Mouse (Mus musculus): Measurements from ENCODE around the gene Ager.

The Ager gene

DNA sequence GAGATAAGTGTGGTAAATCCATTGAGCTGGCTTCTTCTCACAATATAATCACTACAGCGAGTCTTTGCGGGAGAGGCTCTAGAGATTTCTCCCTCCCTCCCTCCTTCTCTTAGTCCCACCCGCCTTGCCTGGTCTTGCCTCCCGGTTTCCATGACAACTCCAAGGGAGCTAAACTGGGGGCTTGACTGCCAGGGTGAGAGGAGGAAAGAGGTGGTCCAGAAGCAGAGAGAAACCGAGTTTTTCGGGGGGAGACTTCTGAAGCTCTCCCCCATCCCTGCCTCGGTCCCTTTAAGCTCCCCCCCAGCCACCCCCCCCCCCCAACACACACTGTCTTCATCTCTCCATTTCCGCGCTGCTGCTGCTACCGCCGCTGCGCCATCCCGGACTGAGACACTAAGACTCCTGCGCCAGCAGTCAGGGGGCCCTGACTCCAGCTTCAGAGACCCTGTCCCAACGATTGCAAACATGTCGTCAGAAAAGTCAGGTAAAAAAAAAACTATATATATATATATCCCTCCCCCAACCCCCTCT lies 31.6 kb downstream of the Ager start, which contains the start of gene Prrt1:
Gene Prrt1, plus strand, starts transcription at position 313 of the 531 bp plus-strand sequence.
- CTCF ChIA-PET: interaction anchor here in 1 of 4 experiments (1.2 kb wide), 1 partner anchor 10 kb away, joined by 6 read pairs; no protein-coding TSS in a partner anchor
- POLR2A ChIA-PET: interaction anchor here in 3 of 4 experiments (0.6 to 3.1 kb wide), 10 partner anchors 17 to 520 kb away, joined by 3 to 11 read pairs (median 3); partner anchors contain the start of gene Atf6b (in 2 of the 3)

DNA sequence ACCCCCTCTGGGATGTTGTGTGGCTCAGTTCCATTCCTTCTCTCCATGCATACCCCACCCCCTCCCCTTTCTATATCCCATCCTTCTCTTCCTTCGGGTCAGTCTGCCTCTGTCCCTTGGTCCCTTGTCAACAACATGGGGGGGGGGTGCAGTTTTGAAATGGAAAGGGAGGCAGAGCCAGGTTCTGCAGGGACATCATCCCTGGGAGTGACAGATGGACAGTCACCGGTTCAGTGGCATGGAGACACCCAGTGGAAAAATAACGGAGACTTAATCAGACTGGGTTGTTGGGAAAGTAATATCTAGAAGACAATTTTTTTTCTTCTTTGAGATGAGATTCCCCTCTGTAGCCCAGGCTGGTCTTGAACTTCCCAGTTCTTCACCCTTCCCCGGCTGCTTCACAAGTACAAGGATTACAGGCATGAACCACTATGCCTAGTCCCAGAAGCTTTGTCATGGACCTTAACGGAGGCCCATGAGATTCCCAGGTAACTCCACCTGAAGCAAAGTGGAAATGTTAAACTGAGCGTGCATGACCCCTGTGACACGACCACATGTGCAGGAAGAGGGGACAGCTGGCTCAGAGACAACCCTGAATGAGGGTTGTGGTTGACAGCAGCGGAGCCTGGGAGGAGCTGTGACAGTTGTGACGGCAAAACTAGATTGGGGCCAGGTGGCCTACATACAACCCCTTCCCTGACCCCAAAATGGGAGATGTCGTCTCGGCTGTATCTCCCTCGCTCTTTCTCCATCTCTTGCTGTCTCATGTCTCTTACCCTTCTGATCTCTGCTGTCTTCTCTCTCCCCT lies 32.3 kb downstream of the Ager start:
- ChIA-PET POLR2A (interaction anchor here in 2 of 4 experiments (0.7 to 3.1 kb wide), 4 partner anchors 17 to 521 kb away, joined by 3 to 11 read pairs (median 6); partner anchors contain the start of gene Atf6b (in 1 of the 2)), CTCF (interaction anchor here in 1 of 4 experiments (1.2 kb wide), 1 partner anchor 11 kb away, joined by 6 read pairs; no protein-coding TSS in a partner anchor)

DNA sequence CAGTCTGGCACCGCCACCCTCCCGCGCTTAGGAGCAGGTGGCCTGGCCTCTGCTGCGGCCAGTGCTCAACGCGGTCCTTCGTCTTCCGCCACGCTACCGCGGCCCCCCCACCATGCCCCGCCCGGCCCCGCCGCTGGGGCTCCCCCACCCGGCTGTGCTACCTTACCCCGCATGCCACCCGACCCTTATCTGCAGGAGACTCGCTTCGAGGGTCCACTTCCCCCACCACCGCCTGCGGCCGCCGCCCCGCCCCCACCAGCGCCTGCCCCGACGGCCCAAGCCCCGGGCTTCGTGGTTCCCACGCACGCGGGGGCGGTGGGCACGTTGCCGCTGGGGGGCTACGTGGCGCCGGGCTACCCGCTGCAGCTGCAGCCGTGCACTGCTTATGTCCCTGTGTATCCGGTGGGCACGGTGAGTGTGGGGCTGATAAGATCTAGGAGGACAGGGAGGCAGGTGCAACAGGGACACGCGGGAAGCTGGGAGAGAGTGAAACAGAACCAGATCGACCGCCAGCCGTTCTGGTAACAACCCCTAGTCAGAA lies 33.2 kb downstream of the Ager start:
- ChIA-PET POLR2A (no interaction called here), CTCF (no interaction called here)

DNA sequence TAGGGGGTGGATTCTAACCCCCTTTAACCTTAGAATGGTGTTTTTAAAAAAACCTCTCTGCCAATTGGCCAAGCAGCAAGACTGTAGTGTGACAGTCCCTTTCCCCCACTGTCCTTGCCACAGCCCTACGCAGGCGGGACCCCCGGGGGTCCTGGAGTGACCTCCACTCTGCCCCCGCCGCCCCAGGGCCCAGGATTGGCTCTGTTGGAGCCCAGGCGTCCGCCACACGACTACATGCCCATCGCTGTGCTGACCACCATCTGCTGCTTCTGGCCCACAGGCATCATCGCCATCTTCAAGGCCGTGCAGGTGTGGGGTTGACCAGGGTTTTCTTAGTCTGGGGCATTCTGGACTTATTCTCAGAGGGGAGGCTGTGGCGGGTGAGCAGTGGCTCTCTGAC lies 34.0 kb downstream of the Ager start:
- CTCF ChIA-PET: interaction anchor here in 1 of 4 experiments (1.6 kb wide), 1 partner anchor 13 kb away, joined by 10 read pairs; no protein-coding TSS in a partner anchor
- POLR2A ChIA-PET: interaction anchor here in 1 of 4 experiments (1.8 kb wide), 1 partner anchor 13 kb away, joined by 18 read pairs; the partner anchor contains the start of gene Fkbpl

DNA sequence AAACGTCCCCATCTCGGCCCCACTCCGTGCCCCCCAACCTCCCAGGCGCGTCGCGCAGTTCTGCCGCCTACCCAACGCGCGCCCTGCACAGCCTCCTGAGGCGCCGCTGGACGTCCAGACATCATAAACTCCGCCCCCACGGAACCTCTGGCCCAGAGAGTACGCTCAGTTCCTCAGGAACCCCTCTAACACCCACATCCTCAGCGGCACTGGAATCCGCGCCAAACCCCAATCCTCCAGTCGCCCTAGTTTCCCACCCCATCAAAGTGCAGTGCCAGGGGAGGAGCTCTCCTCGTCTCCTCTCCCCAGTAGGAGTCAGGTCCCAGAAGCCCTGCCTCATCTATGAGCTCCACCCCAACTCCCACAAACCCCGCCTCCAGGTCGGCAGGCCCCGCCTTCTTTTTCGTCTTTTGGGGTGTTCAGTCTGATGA lies 34.6 kb downstream of the Ager start:
- ChIA-PET POLR2A (interaction anchor here (0.5 to 1.8 kb wide), 37 partner anchors 9 to 677 kb away, joined by 3 to 24 read pairs (median 4); partner anchors contain the start of genes Atf6b (in 4 of the 4), Fkbpl (in 3 of the 4), Agpat1 (in 2 of the 4) and Pbx2 (in 2 of the 4)), CTCF (interaction anchor here (0.5 to 1.6 kb wide), 14 partner anchors 9 to 313 kb away, joined by 3 to 12 read pairs (median 5); partner anchors contain the start of genes Atf6b (in 1 of the 4), Fkbpl (in 1 of the 4) and Pbx2 (in 1 of the 4))

DNA sequence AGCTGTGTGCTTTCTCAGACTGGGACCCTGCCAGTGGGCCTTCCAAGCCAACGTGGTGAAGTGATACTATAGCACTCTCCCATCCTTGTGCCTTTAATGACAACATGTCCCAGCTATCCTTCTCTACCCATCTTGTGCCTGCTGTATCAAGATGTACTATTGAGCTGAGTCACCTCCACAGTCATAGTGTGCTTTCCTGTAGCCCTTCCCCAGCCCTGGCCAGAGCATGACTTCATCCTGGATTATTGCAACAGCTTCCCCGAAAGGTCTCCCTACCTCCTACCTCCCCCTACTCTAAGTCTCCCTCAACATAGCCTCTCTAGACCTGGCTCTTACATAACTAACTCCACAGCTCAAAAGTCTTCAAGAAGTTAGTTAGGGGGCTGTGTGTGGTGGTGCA lies 38.0 kb downstream of the Ager start:
- ChIA-PET POLR2A (interaction anchor here in 2 of 4 experiments (0.6 to 1.6 kb wide), 4 partner anchors 10 to 315 kb away, joined by 3 to 5 read pairs (median 4); partner anchors contain the start of gene Atf6b (in 1 of the 2)), CTCF (interaction anchor here in 2 of 4 experiments (0.8 to 1.1 kb wide), 2 partner anchors 15 to 17 kb away, joined by 3 read pairs; no protein-coding TSS in a partner anchor)

DNA sequence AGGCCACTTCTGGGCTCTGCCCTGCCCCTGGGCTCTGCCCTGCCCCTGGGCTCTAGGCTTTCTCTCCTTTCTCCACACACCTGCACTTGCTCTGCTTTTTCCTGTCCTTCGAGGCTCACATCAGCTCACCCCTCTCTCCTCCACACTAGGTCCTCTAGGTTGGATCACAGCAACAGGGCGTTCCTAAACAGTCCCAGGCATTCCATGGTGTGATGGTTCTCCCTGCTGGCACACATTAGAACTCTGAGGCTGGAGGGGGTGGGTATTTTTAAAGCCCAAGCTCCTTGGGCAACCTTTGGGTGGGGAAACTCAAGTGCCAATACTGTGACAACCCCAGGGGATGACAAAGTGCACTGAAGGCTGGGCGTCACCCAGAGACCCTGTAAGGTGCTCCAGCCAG lies 39.8 kb downstream of the Ager start:
- ChIA-PET POLR2A (interaction anchor here in 2 of 4 experiments (1.0 to 1.6 kb wide), 4 partner anchors 10 to 33 kb away, joined by 3 to 4 read pairs (median 4); partner anchors contain the start of genes Atf6b (in 2 of the 2) and Agpat1 (in 1 of the 2)), CTCF (interaction anchor here in 1 of 4 experiments (0.6 to 0.9 kb wide), 2 partner anchors 18 to 335 kb away, joined by 3 to 4 read pairs; partner anchors contain the start of gene Hspa1l)

DNA sequence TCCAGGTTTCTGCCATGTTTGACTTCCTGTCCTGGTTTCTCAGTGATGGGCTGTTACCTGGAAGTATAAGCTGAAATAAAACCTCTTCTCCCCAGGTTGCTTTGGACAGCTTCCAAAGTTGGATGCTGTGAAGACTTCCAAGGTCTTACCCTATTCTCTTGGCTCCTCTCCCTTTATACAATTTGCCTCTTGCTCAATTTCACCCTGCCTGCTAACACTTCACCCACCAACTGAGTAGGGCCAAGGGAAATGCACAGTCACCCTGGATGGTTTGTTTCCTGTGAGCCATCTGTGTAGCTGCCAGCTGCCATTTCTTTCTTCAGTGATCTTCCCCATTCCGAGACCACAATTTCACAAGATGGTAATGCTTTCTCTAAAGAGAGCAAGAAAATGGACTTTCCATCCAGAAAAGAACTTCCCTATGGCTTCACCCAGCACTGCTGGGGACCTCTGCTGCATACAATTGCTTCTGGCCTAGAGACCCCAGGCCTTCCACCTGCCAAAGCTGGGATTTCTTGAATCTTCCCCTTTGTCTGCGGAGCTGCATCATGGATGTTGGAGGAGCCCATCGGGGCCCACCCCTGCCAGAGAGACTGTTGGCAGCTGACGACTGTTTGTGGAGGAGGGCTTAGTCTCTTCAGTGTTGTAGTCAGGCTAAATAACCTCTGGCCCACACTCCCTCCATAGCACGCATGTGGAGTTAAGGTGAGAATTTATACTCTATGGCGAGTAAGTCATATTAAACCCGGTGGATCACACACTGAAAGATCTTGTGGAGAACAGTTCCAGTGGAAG lies 42.0 kb downstream of the Ager start:
- ChIA-PET CTCF (no interaction called here), POLR2A (interaction anchor here in 1 of 4 experiments (1.1 kb wide), 1 partner anchor 313 kb away, joined by 3 read pairs; no protein-coding TSS in a partner anchor)

DNA sequence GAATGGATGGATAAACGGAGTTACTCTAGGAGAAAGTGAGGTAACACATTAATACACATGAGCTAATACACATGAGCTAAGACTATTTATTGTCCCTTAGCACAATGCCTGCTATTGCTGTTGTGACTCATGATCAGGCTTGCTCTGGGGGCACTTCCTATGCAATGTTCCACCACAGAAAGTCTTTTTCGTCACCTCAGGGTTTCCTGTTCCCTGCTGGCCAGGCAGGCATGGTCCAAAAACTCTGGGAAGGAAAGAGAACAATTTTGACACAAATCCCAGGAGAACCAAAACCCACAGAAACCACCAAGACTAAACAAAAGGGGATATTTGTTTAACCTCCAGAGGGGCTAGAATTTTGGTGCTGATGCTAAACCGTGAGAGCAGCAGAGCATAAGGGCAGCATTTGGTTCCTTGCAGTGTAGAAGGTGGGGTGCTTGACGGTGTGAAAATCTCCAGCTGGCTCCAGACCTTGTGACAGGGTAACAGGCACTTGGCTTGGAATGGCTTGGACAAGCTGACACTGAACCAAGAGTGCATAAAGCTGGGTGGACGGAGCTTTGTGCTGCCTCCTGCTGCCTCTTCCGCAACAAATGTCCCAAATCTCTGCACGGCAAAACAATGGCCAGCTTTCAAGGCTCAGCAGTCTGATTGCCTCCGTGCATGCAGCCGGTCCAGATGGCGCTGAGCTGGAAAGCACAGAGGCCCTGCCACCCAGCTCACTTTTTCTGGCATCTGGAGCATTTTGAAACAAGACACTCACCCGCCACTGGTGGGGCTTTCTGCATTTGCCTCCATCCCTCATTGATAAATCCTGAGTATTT lies 43.3 kb downstream of the Ager start:
- CTCF ChIA-PET: interaction anchor here in 3 of 4 experiments (0.7 to 1.6 kb wide), 5 partner anchors 9 to 46 kb away, joined by 3 to 5 read pairs (median 3); no protein-coding TSS in a partner anchor

DNA sequence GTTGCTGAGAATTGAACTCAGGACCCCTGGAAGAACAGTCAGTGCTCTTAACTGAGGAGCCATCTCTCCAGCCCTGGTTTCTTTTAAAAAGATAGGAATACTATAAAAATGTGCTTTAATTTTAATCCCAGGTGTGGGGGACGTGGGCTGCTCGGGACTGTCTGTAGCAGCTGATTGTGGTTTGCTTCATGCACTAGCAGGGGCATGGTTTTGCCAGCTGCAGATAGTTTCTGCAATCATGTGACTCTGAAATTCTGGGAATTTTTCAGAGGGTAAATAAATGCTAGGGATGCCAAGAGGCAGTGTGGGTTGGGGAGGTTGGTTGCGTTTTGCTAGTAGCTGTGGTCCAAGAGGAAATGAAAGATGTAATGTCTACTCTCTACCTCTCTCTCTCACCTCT lies 44.3 kb downstream of the Ager start:
- ChIA-PET POLR2A (interaction anchor here in 1 of 4 experiments (1.5 kb wide), 1 partner anchor 8 kb away, joined by 3 read pairs; no protein-coding TSS in a partner anchor), CTCF (interaction anchor here in 2 of 4 experiments (1.3 to 1.6 kb wide), 2 partner anchors 10 to 23 kb away, joined by 4 to 5 read pairs; no protein-coding TSS in a partner anchor)

More for the DNA sequence above, 43.3 kb downstream of the Ager start:
- POLR2A ChIA-PET: interaction anchor here (0.5 to 1.5 kb wide), 6 partner anchors 8 to 421 kb away, joined by 3 to 4 read pairs (median 3); no protein-coding TSS in a partner anchor

DNA sequence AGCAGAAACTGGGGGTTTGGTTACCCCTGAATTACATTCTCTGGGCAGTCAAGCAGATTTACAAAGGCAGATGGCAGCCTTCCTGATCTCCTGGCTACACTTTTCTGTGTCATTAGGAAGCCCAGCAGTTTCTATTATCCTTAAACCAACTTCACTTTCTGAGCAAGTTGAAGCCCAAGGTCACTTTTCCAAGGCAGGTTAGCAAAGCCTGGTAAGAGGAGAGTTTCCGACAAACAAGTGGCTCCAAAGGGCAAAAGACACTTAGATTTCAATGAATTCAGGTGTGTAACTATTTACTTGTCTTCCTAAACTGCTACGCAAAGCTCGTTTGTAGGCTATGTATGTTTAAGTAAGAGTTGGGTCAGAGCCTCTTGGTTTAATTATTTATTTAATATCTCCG lies 45.7 kb downstream of the Ager start:
- ChIA-PET CTCF (interaction anchor here in 2 of 4 experiments (0.6 to 1.3 kb wide), 2 partner anchors 10 to 24 kb away, joined by 3 to 5 read pairs; no protein-coding TSS in a partner anchor), POLR2A (interaction anchor here in 2 of 4 experiments (1.1 to 2.8 kb wide), 6 partner anchors 11 to 45 kb away, joined by 3 to 19 read pairs (median 10); partner anchors contain the start of genes Ager (in 1 of the 2), Agpat1 (in 1 of the 2), Ppt2 (in 1 of the 2) and Rnf5 (in 1 of the 2))

DNA sequence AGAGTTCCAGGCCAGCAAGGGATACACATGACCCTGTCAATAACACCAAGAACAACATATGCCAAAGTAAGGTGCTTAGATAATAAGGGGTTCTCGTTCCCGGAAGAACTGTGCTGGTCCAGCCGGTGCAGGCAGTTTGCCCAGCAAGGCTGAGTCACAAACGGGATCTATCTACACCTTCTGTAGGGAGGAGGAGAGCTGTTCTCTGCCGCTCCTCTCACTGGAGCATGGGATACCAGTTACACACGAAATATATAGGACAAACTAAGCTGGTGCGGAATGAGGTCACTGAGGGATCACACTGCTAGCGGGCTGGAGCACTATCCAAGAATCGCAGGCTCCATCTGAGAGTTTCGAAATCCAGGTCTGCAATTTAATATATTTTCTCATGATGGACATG lies 46.3 kb downstream of the Ager start:
- POLR2A ChIA-PET: interaction anchor here in 2 of 4 experiments (1.0 to 2.8 kb wide), 12 partner anchors 10 to 612 kb away, joined by 3 to 19 read pairs (median 8); partner anchors contain the start of genes Agpat1 (in 2 of the 2), Rnf5 (in 2 of the 2), Ager (in 1 of the 2) and Apom (in 1 of the 2)
- CTCF ChIA-PET: interaction anchor here in 3 of 4 experiments (0.6 to 1.5 kb wide), 8 partner anchors 9 to 88 kb away, joined by 3 to 8 read pairs (median 5); partner anchors contain the start of genes Agpat1 (in 1 of the 3) and Rnf5 (in 1 of the 3)

DNA sequence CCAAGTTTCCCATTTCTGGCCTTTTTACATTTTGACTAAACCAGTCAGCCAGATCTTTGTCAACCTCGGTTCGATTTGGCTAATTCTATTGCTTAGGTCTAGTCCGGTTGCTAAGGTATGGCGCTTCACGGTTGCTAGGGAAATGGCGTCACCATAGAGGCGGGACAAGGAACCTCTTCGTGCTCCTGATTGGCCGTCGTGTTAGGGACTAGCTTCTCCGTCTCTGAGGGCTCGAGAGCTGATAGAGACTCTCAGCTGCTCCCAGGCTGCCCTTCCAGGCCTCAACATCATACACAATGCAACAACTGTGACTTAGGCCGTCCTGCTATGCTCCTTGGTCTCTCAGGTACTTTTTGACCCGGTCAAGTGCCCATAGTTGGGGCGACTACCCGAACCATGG lies 46.9 kb downstream of the Ager start, which contains the start of gene Fkbpl:
Gene Fkbpl, plus strand, starts transcription at position 157 of the 400 bp plus-strand sequence.
- ChIA-PET POLR2A (interaction anchor here in 3 of 4 experiments (0.5 to 4.0 kb wide), 25 partner anchors 9 to 1274 kb away, joined by 3 to 19 read pairs (median 5); partner anchors contain the start of genes Agpat1 (in 2 of the 3), Rnf5 (in 2 of the 3), Ager (in 1 of the 3) and Apom (in 1 of the 3)), CTCF (interaction anchor here in 3 of 4 experiments (0.8 to 1.5 kb wide), 12 partner anchors 9 to 564 kb away, joined by 3 to 8 read pairs (median 3); partner anchors contain the start of genes Agpat1 (in 1 of the 3) and Rnf5 (in 1 of the 3))

DNA sequence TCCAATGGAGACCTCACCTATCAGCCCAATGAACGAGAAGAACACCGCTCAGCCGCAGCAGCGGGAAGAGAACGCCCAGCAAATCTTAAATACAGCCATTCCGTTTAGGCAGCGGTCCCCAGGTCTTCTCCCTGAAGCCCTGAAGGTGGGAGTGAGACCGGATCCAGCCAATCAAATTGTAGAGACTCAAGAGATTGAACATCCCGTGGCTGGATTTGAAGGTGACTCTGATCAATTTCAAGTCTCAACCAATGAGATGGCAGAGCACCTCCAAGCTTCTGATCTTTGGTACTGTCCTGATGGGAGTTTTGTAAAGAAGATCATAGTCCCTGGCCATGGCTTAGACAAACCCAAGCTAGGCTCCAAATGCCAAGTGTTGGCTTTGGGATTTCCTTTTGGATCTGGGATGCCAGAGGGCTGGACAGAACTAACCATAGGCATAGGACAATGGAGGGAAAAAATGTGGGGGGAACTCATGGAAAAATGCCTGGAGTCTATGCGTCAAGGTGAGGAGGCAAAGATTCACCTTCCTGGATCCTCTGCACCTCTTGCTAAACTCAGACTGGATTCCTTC lies 47.7 kb downstream of the Ager start:
- CTCF ChIA-PET: interaction anchor here in 3 of 4 experiments (0.6 to 1.5 kb wide), 10 partner anchors 8 to 565 kb away, joined by 3 to 8 read pairs (median 3); partner anchors contain the start of genes Agpat1 (in 1 of the 3), Gpsm3 (in 1 of the 3) and Rnf5 (in 1 of the 3)

More for the DNA sequence above, 47.7 kb downstream of the Ager start:
- POLR2A ChIA-PET: interaction anchor here in 3 of 4 experiments (0.5 to 4.0 kb wide), 25 partner anchors 9 to 1273 kb away, joined by 3 to 19 read pairs (median 5); partner anchors contain the start of genes Agpat1 (in 2 of the 3), Rnf5 (in 2 of the 3), Ager (in 1 of the 3) and Apom (in 1 of the 3)
